Mouse (Mus musculus) hindbrain, embryonic 12.5 days (tissue): ENCODE results near the gene Bcl2. TPM values are rescaled to one million over a fixed set of nuclear protein-coding genes. Genes with fewer than 3 reads are reported as not detected.
"Not testable (repeated sequence)": the region's sequence is repeated elsewhere in the genome, so short reads cannot be mapped to it uniquely, and the experiment has no call there.

Experiments used
- ATAC-seq: fragments of 200-750 bp; cut with Nextera tagmentation; 2 replicates; pipeline ENCODE4 v1.8.0; 2017; ENCODE audit warnings: moderate TSS enrichment; ENCODE audit not compliant: low FRiP score
- H3K27ac ChIP-seq: fragments of 300-500 bp; sonication (generic); 2 replicates; pipeline ENCODE4 v1.5.1; 2016; ENCODE audit warnings: mild to moderate bottlenecking
- H3K27me3 ChIP-seq: fragments of 300-500 bp; sonication (generic); 2 replicates; pipeline ENCODE4 v1.6.1; 2016; ENCODE audit warnings: mild to moderate bottlenecking
- H3K36me3 ChIP-seq: fragments of 300-500 bp; sonication (generic); 2 replicates; pipeline ENCODE4 v1.6.1; 2016; ENCODE audit warnings: mild to moderate bottlenecking
- H3K4me1 ChIP-seq: fragments of 300-500 bp; sonication (generic); 2 replicates; pipeline ENCODE4 v1.6.1; 2016
- H3K4me2 ChIP-seq: fragments of 300-500 bp; sonication (generic); replicated peaks from 2 replicates; pipeline ENCODE4 v1.6.1; 2016; ENCODE audit warnings: mild to moderate bottlenecking
- H3K4me3 ChIP-seq: fragments of 300-500 bp; sonication (generic); 2 replicates; pipeline ENCODE4 v1.5.1; 2016; ENCODE audit warnings: mild to moderate bottlenecking
- H3K9ac ChIP-seq: fragments of 300-500 bp; sonication (generic); 2 replicates; pipeline ENCODE4 v1.6.1; 2016; ENCODE audit warnings: mild to moderate bottlenecking, moderate library complexity
- H3K9me3 ChIP-seq: fragments of 300-500 bp; sonication (generic); replicated peaks from 2 replicates; pipeline ENCODE4 v1.6.1; 2016; ENCODE audit warnings: mild to moderate bottlenecking
- WGBS: fragments of 180-500 bp; shearing (Covaris S2); methylation state at CpG from one replicate; pipeline ENCODE4 v1.1.7; 2016; 5-methylcytosine and 5-hydroxymethylcytosine counted together
- polyA plus RNA-seq: library from polyadenylated mRNA; unstranded; fragments of >200 nt; fragmentation: Nextera tagmentation; extraction: Ambion mirVana; gene quantifications from 2 replicates; pipeline ENCODE4 v1.2.1, GENCODE M21; 2016

Gene Bcl2
- polyA plus RNA-seq, 1 experiment from 2014 or later, result 15.5 TPM

- Histone ChIP-seq H3K9ac (no peak overlapping the region), H3K27me3 (no peaks in the 10 kb centered on the region), H3K36me3 (no peaks in the 10 kb centered on the region), H3K4me1 (peaks cover 3% of the 10 kb centered on the region; the same call in 1 of the 2 replicates), H3K4me3 (no peak overlapping the region), H3K4me2 (no peak overlapping the region), H3K27ac (no peak overlapping the region), H3K9me3 (no peaks in the 10 kb centered on the region)
- no peak for ATAC-seq
- 79% methylated on average over 3 of the region's 3 CpGs for WGBS
Observed at GRCm38 (mm10) chr1:106550580-106550979, 163.5 kb downstream of the Bcl2 start.

- H3K27me3 ChIP-seq, result no peaks in the 10 kb centered on the region
- H3K27ac ChIP-seq, result 0 out of 2 replicates have a peak overlapping the region, but pooled peaks have one; percentile 24
- H3K36me3 ChIP-seq, result no peaks in the 10 kb centered on the region
- peaks cover 3% of the 10 kb centered on the region; the same call in 1 of the 2 replicates for H3K4me1 ChIP-seq
- WGBS, result 80% methylated on average over 5 of the region's 5 CpGs
- H3K9me3 ChIP-seq, result no peaks in the 10 kb centered on the region
- H3K4me3 ChIP-seq, result no peak overlapping the region
- no peak overlapping the region for H3K4me2 ChIP-seq
- H3K9ac ChIP-seq, result no peak overlapping the region
- no peak for ATAC-seq
Observed at GRCm38 (mm10) chr1:106549025-106549424, 165.0 kb downstream of the Bcl2 start.

GRCm38 (mm10) chr1:106544817-106545612 lies 169.1 kb downstream of the Bcl2 start:
- H3K4me2 ChIP-seq, result no peak overlapping the region
- ATAC-seq, result no peak
- WGBS, result 69% methylated on average over 6 of the region's 6 CpGs
- H3K36me3 ChIP-seq, result no peaks in the 10 kb centered on the region
- no peak overlapping the region for H3K27ac ChIP-seq
- H3K9me3 ChIP-seq, result no peaks in the 10 kb centered on the region
- H3K27me3 ChIP-seq, result no peaks in the 10 kb centered on the region
- H3K9ac ChIP-seq, result no peak overlapping the region
- H3K4me1 ChIP-seq, result no peaks in the 10 kb centered on the region
- no peak overlapping the region for H3K4me3 ChIP-seq

DNA sequence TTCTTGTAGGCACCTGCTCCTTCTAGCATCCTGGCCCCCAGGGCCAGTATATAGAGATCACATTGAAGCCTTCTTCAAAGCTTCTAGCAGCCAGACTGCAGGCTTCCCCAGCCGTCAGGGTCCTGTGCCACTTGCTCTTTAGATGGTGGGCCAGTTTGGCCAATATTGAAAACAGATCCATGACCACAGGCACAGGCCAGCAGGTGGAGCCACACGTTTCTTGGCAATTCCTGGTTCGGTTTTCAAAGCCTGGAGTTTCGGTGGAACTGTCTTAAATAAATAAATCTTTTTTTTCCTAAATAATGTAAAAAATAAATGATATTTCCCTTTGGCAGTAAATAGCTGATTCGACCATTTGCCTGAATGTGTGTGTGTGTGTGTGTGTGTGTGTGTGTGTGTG lies 171.3 kb downstream of the Bcl2 start:
- no peaks in the 10 kb centered on the region for H3K4me1 ChIP-seq
- WGBS, result 39% methylated on average over 5 of the region's 5 CpGs
- H3K4me3 ChIP-seq, result no peak overlapping the region
- no peaks in the 10 kb centered on the region for H3K9me3 ChIP-seq
- no peak overlapping the region for H3K4me2 ChIP-seq
- H3K27me3 ChIP-seq, result no peaks in the 10 kb centered on the region
- no peak overlapping the region for H3K9ac ChIP-seq
- no peaks in the 10 kb centered on the region for H3K36me3 ChIP-seq
- ATAC-seq, result no peak
- no peak overlapping the region for H3K27ac ChIP-seq

GRCm38 (mm10) chr1:106541851-106542250 lies 172.2 kb downstream of the Bcl2 start:
- Histone ChIP-seq H3K27me3 (no peaks in the 10 kb centered on the region), H3K27ac (no peak overlapping the region), H3K9ac (no peak overlapping the region), H3K4me1 (no peaks in the 10 kb centered on the region), H3K4me2 (no peak overlapping the region), H3K4me3 (no peak overlapping the region), H3K9me3 (no peaks in the 10 kb centered on the region), H3K36me3 (no peaks in the 10 kb centered on the region)
- WGBS, result 87% methylated on average over 8 of the region's 8 CpGs
- no peak for ATAC-seq

DNA sequence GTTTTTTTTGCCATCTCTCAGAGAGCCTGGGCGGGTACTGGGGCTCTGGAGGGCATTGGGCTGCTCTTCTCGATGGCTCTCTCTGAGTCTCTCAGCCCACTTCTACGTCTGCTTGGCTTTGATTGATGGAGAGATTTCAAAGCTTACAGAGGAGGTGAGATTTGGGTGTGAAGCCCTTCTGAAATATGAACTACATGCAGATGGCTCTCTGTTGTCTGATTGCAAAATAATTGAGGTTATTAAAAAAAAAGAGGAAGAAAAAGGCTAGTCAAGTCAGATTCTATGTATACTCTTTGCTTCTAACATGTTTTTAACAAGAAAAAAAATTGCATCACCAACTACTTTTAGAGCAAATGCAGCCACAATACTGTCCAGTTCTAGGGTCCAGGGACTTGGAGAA lies 173.9 kb downstream of the Bcl2 start:
- 71% methylated on average over 3 of the region's 3 CpGs for whole genome bisulfite sequencing
- no peak for ATAC-seq
- Histone ChIP-seq H3K9me3 (no peaks in the 10 kb centered on the region), H3K27me3 (no peaks in the 10 kb centered on the region), H3K4me1 (no peaks in the 10 kb centered on the region), H3K4me2 (no peak overlapping the region), H3K27ac (no peak overlapping the region), H3K4me3 (no peak overlapping the region), H3K9ac (no peak overlapping the region), H3K36me3 (no peaks in the 10 kb centered on the region)

GRCm38 (mm10) chr1:106539029-106539428 lies 175.0 kb downstream of the Bcl2 start:
- Histone ChIP-seq H3K27me3 (no peaks in the 10 kb centered on the region), H3K9ac (no peak overlapping the region), H3K36me3 (no peaks in the 10 kb centered on the region), H3K4me2 (no peak overlapping the region), H3K4me3 (no peak overlapping the region), H3K27ac (no peak overlapping the region), H3K4me1 (no peaks in the 10 kb centered on the region), H3K9me3 (no peaks in the 10 kb centered on the region)
- ATAC-seq, result no peak
- 91% methylated on average over 1 of the region's 1 CpGs for WGBS

DNA sequence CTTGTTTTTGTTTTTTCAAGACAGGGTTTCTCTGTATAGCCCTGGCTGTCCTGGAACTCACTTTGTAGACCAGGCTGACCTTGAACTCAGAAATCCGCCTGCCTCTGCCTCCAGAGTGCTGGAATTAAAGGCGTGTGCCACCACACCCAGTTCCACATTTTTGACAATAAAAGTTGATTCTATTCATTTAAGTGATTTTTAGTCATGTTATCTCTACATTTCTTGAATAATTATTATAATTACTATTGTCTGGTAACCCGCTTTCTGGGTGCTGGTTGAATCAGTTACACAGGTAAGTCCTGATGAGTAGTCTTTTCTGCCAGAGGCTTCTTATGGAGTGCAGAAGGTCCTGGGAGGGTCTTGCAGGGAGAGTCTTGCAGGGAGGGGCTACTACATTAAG lies 179.2 kb downstream of the Bcl2 start:
- ATAC-seq, H3K4me2 ChIP-seq, H3K27me3 ChIP-seq, H3K9me3 ChIP-seq, H3K4me3 ChIP-seq, H3K9ac ChIP-seq, H3K4me1 ChIP-seq, H3K36me3 ChIP-seq, H3K27ac ChIP-seq: not testable (repeated sequence)
- 81% methylated on average over 3 of the region's 3 CpGs for WGBS

- ATAC-seq, result no peak
- no peak overlapping the region for H3K4me2 ChIP-seq
- no peaks in the 10 kb centered on the region for H3K9me3 ChIP-seq
- H3K4me1 ChIP-seq, result no peaks in the 10 kb centered on the region
- H3K27ac ChIP-seq, result no peak overlapping the region
- H3K9ac ChIP-seq, result no peak overlapping the region
- no peaks in the 10 kb centered on the region for H3K36me3 ChIP-seq
- no peaks in the 10 kb centered on the region for H3K27me3 ChIP-seq
- H3K4me3 ChIP-seq, result no peak overlapping the region
- 89% methylated on average over 9 of the region's 9 CpGs for WGBS
Observed at GRCm38 (mm10) chr1:106529570-106529969, 184.5 kb downstream of the Bcl2 start.

GRCm38 (mm10) chr1:106527537-106527936 lies 186.5 kb downstream of the Bcl2 start:
- H3K9me3 ChIP-seq, result no peaks in the 10 kb centered on the region
- H3K4me3 ChIP-seq, result no peak overlapping the region
- no peaks in the 10 kb centered on the region for H3K4me1 ChIP-seq
- ATAC-seq, result no peak
- no peak overlapping the region for H3K4me2 ChIP-seq
- WGBS, result 71% methylated on average over 1 of the region's 1 CpGs
- H3K36me3 ChIP-seq, result no peaks in the 10 kb centered on the region
- no peak overlapping the region for H3K27ac ChIP-seq
- H3K9ac ChIP-seq, result no peak overlapping the region
- H3K27me3 ChIP-seq, result no peaks in the 10 kb centered on the region

GRCm38 (mm10) chr1:106526751-106527150 lies 187.3 kb downstream of the Bcl2 start:
- Histone ChIP-seq H3K9ac (no peak overlapping the region), H3K4me1 (no peaks in the 10 kb centered on the region), H3K27me3 (no peaks in the 10 kb centered on the region), H3K4me3 (no peak overlapping the region), H3K36me3 (no peaks in the 10 kb centered on the region), H3K4me2 (no peak overlapping the region), H3K9me3 (no peaks in the 10 kb centered on the region), H3K27ac (no peak overlapping the region)
- 93% methylated on average over 7 of the region's 7 CpGs for WGBS
- ATAC-seq, result no peak

- Histone ChIP-seq H3K4me3 (no peak overlapping the region), H3K27ac (no peak overlapping the region), H3K9ac (no peak overlapping the region), H3K9me3 (no peaks in the 10 kb centered on the region), H3K4me2 (no peak overlapping the region), H3K36me3 (no peaks in the 10 kb centered on the region), H3K4me1 (no peaks in the 10 kb centered on the region), H3K27me3 (no peaks in the 10 kb centered on the region)
- ATAC-seq, result no peak
- WGBS, result 82% methylated on average over 3 of the region's 3 CpGs
Observed at GRCm38 (mm10) chr1:106526112-106526511, 188.0 kb downstream of the Bcl2 start.

DNA sequence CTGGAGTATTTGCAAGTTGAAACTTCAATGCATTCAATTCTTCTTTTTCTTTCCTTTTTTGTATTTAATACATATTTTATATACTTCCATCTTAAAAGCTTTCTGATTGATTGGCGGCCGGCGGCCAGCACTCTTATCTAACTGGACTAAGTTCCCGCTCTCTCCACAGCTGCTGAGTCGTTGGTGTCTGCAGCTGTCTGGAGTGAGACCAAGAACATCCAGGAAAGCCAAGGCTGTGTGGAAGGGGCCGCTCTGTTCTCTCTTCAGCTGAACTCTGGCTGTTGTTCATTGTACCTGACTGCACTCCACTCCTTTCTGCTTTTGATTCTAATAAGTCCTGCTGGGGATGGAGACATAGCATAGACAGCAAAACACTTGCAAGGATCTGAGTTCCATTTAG lies 190.3 kb downstream of the Bcl2 start:
- H3K9me3 ChIP-seq, result no peaks in the 10 kb centered on the region
- no peak overlapping the region for H3K4me3 ChIP-seq
- H3K9ac ChIP-seq, result no peak overlapping the region
- no peak overlapping the region for H3K27ac ChIP-seq
- H3K36me3 ChIP-seq, result no peaks in the 10 kb centered on the region
- no peak overlapping the region for H3K4me2 ChIP-seq
- H3K27me3 ChIP-seq, result no peaks in the 10 kb centered on the region
- no peak for ATAC-seq
- 85% methylated on average over 6 of the region's 6 CpGs for WGBS
- no peaks in the 10 kb centered on the region for H3K4me1 ChIP-seq
